Mouse (Mus musculus): ENCODE measurements around the gene Icam1. TPM values are rescaled to one million over a fixed set of nuclear protein-coding genes. Genes with fewer than 3 reads are reported as not detected.

The Icam1 gene
- total RNA-seq, 2 experiments from 2014 or later = 9.0 to 31.8 TPM

- DNase-seq (ENCODE audit: low spot score in 2 of 2) = no peak
Measured at GRCm38 (mm10) chr9:21021363-21021762, 5.6 kb downstream of the Icam1 start.

- no peak for DNase-seq (ENCODE audit: low spot score in 2 of 2)
Measured at GRCm38 (mm10) chr9:21022288-21022687, 6.5 kb downstream of the Icam1 start.

- no peak for DNase-seq (ENCODE audit: low spot score in 2 of 2)
Measured at GRCm38 (mm10) chr9:21022726-21023125, 6.9 kb downstream of the Icam1 start.

- no peak for DNase-seq (ENCODE audit: low spot score in 2 of 2)
Measured at GRCm38 (mm10) chr9:21025258-21025810, 9.5 kb downstream of the Icam1 start.

GRCm38 (mm10) chr9:21026849-21027248 is 11.1 kb downstream of the Icam1 start:
- DNase-seq (ENCODE audit: low spot score in 2 of 2) = no peak

GRCm38 (mm10) chr9:21027774-21028290 is 12.0 kb downstream of the Icam1 start:
- DNase-seq (ENCODE audit: low spot score in 2 of 2) = no peak

GRCm38 (mm10) chr9:21028560-21029110 is 12.8 kb downstream of the Icam1 start:
- DNase-seq (ENCODE audit: low spot score in 2 of 2) = no peak

GRCm38 (mm10) chr9:21029291-21030054 is 13.7 kb downstream of the Icam1 start, which contains the start of gene Icam4:
Gene Icam4 (plus strand): TSS chr9:21029373.
- DNase-seq (ENCODE audit: low spot score in 2 of 2) = peak; percentile 80 to 87

- no peak for DNase-seq (ENCODE audit: low spot score in 2 of 2)
Measured at GRCm38 (mm10) chr9:21030055-21030600, 14.3 kb downstream of the Icam1 start.

GRCm38 (mm10) chr9:21030781-21031250 is 15.0 kb downstream of the Icam1 start:
- DNase-seq (ENCODE audit: low spot score in 2 of 2) = peak; percentile 70 to 73

GRCm38 (mm10) chr9:21031251-21031895 is 15.6 kb downstream of the Icam1 start:
- peak; percentile 55 to 56 for DNase-seq (ENCODE audit: low spot score in 2 of 2)

- no peak for DNase-seq (ENCODE audit: low spot score in 2 of 2)
Measured at GRCm38 (mm10) chr9:21031896-21032351, 16.1 kb downstream of the Icam1 start, which contains the start of gene Icam5. Gene Icam5 (plus strand): TSS chr9:21032073.

GRCm38 (mm10) chr9:21032491-21032890 is 16.7 kb downstream of the Icam1 start:
- DNase-seq (ENCODE audit: low spot score in 2 of 2) = no peak

- peak; percentile 81 to 82 for DNase-seq (ENCODE audit: low spot score in 2 of 2)
Measured at GRCm38 (mm10) chr9:21033136-21033535, 17.4 kb downstream of the Icam1 start.

GRCm38 (mm10) chr9:21034481-21035085 is 18.8 kb downstream of the Icam1 start:
- DNase-seq (ENCODE audit: low spot score in 2 of 2) = no peak

GRCm38 (mm10) chr9:21035586-21035985 is 19.8 kb downstream of the Icam1 start:
- no peak for DNase-seq (ENCODE audit: low spot score in 2 of 2)

- no peak for DNase-seq (ENCODE audit: low spot score in 2 of 2)
Measured at GRCm38 (mm10) chr9:21036161-21036560, 20.4 kb downstream of the Icam1 start.

GRCm38 (mm10) chr9:21036666-21037065 is 20.9 kb downstream of the Icam1 start:
- no peak for DNase-seq (ENCODE audit: low spot score in 2 of 2)

- DNase-seq (ENCODE audit: low spot score in 2 of 2) = no peak
Measured at GRCm38 (mm10) chr9:21037481-21037891, 21.7 kb downstream of the Icam1 start.

GRCm38 (mm10) chr9:21039779-21040178 is 24.0 kb downstream of the Icam1 start:
- no peak for DNase-seq (ENCODE audit: low spot score in 2 of 2)
